Mouse (Mus musculus) left cerebral cortex, adult 2 months (tissue): ENCODE results near the gene Ppy. TPM values are rescaled to one million over a fixed set of nuclear protein-coding genes. Genes with fewer than 3 reads are reported as not detected.

Source experiments
- DNase-seq, 2 experiments: peaks; one replicate each; pipeline ENCODE4 v3.0.0; 2021 to 2022; ENCODE audit warnings: low spot score in 2 of 2, mixed read lengths in 1 of 2; ENCODE audit errors: extremely low spot score in 1 of 2
- H3K27ac ChIP-seq: fragments of 200-600 bp; 2 replicates; pipeline ENCODE4 v1.8.1; 2022
- H3K4me3 ChIP-seq: fragments of 200-600 bp; 2 replicates; pipeline ENCODE4 v1.8.1; 2022
- CTCF ChIP-seq: fragments of 200-600 bp; IDR thresholded peaks from 2 replicates; pipeline ENCODE4 v1.8.1; 2022; ENCODE audit warnings: antibody characterized with exemption, mild to moderate bottlenecking, moderate library complexity
- intact Hi-C: fragments of 180-260 bp; cut with DNase I; formaldehyde crosslinking; loops from one replicate; pipeline ENCODE4 v1.15.1; 2025
- long read RNA-seq, 2 experiments: library from polyadenylated mRNA; stranded (forward); transcript quantifications; one replicate each; pipeline ENCODE4 v2.0.0; 2021; ENCODE audit warnings: borderline mapping rate in 2 of 2
- total RNA-seq, 2 experiments: library from RNA; stranded (reverse); gene quantifications; 2 replicates each; pipeline ENCODE4 v1.2.3; 2021

Ppy gene
- not detected for total RNA-seq
- long read RNA-seq, experiment 1: 0 reads
- long read RNA-seq, experiment 2: 0 reads

GRCm38 (mm10) chr11:102101219-102101618 lies at the start of gene Ppy:
Gene Ppy, minus strand, starts transcription at chr11:102101319.
- TF ChIP-seq CTCF: no peak
- intact Hi-C loops: loop anchor here (5.0 to 10.0 kb wide), 2 partner anchors 166 to 186 kb away; partner anchors contain the start of gene Asb16
- Histone ChIP-seq H3K4me3 (no peak within 1 kb of the TSS), H3K27ac (no peak within 1 kb of the TSS)
- DNase-seq: no peak

- Histone ChIP-seq H3K4me3 (no peak overlapping the region), H3K27ac (no peak overlapping the region)
- no peak for DNase-seq
- intact Hi-C loops: no loop called here
- no peak; the same call in none of the 2 replicates for TF ChIP-seq CTCF
Measured at GRCm38 (mm10) chr11:102147213-102147989, 46.3 kb upstream of the Ppy start.

GRCm38 (mm10) chr11:102146531-102146930 lies 45.4 kb upstream of the Ppy start:
- no peak for TF ChIP-seq CTCF
- Histone ChIP-seq H3K4me3 (no peak overlapping the region), H3K27ac (no peak overlapping the region)
- intact Hi-C loops: no loop called here
- DNase-seq: no peak

GRCm38 (mm10) chr11:102146005-102146404 lies 44.9 kb upstream of the Ppy start:
- Histone ChIP-seq H3K4me3 (no peak overlapping the region), H3K27ac (no peak overlapping the region)
- DNase-seq: no peak
- intact Hi-C loops: no loop called here
- no peak for TF ChIP-seq CTCF

- DNase-seq: no peak
- intact Hi-C loops: no loop called here
- Histone ChIP-seq H3K4me3 (no peak within 1 kb of the TSS), H3K27ac (no peak within 1 kb of the TSS)
- TF ChIP-seq CTCF: no peak
Measured at GRCm38 (mm10) chr11:102145471-102146001, 44.4 kb upstream of the Ppy start, which contains the start of gene Nags. Gene Nags, plus strand, starts transcription at chr11:102145513.

- Histone ChIP-seq H3K27ac (no peak overlapping the region), H3K4me3 (no peak overlapping the region)
- TF ChIP-seq CTCF: no peak
- intact Hi-C loops: no loop called here
- no peak for DNase-seq
Measured at GRCm38 (mm10) chr11:102144957-102145470, 43.9 kb upstream of the Ppy start.

- TF ChIP-seq CTCF: no peak
- H3K4me3 ChIP-seq: no peak overlapping the region
- no peak overlapping the region for H3K27ac ChIP-seq
- DNase-seq: no peak
- intact Hi-C loops: no loop called here
Measured at GRCm38 (mm10) chr11:102142355-102142754, 41.2 kb upstream of the Ppy start.

- peak; percentile 86 for TF ChIP-seq CTCF
- peak; percentile 61 to 73 for DNase-seq
- Histone ChIP-seq H3K4me3 (no peak overlapping the region), H3K27ac (no peak overlapping the region)
- intact Hi-C loops: no loop called here
Measured at GRCm38 (mm10) chr11:102140508-102140907, 39.4 kb upstream of the Ppy start.

GRCm38 (mm10) chr11:102138447-102138740 lies 37.3 kb upstream of the Ppy start:
- peak; percentile 64 to 69 for DNase-seq
- intact Hi-C loops: loop anchor here (1.0 kb wide), 2 partner anchors 36 to 77 kb away; no protein-coding TSS in a partner anchor
- peak; percentile 94 for TF ChIP-seq CTCF
- Histone ChIP-seq H3K4me3 (no peak overlapping the region), H3K27ac (no peak overlapping the region)

- H3K4me3 ChIP-seq: no peak overlapping the region
- intact Hi-C loops: loop anchor here (1.0 to 2.0 kb wide), 3 partner anchors 36 to 151 kb away; partner anchors contain the start of gene Dusp3
- DNase-seq: no peak
- no peak overlapping the region for H3K27ac ChIP-seq
- TF ChIP-seq CTCF: no peak
Measured at GRCm38 (mm10) chr11:102137625-102138446, 36.7 kb upstream of the Ppy start.

GRCm38 (mm10) chr11:102134516-102134915 lies 33.4 kb upstream of the Ppy start:
- no peak overlapping the region for H3K4me3 ChIP-seq
- no peak for DNase-seq
- TF ChIP-seq CTCF: no peak
- H3K27ac ChIP-seq: no peak overlapping the region
- intact Hi-C loops: no loop called here

GRCm38 (mm10) chr11:102117386-102117785 lies 16.3 kb upstream of the Ppy start:
- Histone ChIP-seq H3K4me3 (no peak overlapping the region), H3K27ac (no peak overlapping the region)
- intact Hi-C loops: no loop called here
- TF ChIP-seq CTCF: no peak
- no peak for DNase-seq
